Mouse (Mus musculus): ENCODE results near the gene Eif3m. TPM values are rescaled to one million over a fixed set of nuclear protein-coding genes. Genes with fewer than 3 reads are reported as not detected.
"Not testable (repeated sequence)": the region's sequence is repeated elsewhere in the genome, so short reads cannot be mapped to it uniquely, and the experiment has no call there.

Gene Eif3m
- polyA plus RNA-seq, 1 experiment: 9.0 TPM

DNA sequence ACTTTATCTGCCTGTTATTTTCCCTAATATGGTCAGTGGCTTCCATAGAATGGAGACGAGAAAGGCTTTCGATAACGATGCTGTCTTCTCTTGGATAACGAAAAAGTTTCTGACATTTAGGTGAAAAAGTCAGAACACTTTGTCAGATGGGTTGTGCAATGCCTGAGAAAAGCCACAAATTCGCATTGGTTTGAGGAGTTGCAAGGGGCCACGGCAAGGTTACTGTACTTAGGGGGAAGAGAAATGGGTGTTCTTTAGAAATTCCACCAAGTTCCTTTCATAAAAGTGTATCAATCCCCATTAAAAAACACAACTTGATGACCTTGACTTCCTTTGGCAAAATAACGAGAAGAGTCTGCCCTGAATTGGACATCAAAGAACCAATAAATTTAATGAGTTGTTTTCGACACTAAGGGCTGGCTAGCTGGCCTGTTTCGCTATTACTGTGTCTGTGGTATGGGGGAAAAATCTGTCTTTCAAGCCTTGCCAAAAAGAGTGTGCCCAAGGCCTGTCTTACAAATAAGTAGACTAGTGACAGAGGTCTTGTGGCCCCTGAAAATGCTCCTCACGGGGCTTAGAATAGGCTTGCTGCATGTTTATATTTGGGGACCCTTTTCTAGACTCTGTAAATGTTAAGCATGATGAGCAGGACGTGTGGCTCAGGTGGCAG, 19.7 kb upstream of the Eif3m start:
- no peak overlapping the region for H3K4me3 ChIP-seq (replicated peaks)
- no peak for TF ChIP-seq GATA1 (IDR thresholded peaks at IDR 0.05; ENCODE audit: borderline replicate concordance, low read length)
- no peak for TF ChIP-seq FLI1 (IDR thresholded peaks at IDR 0.05; ENCODE audit: low read length)
- H3K9me3 ChIP-seq: no peaks in the 10 kb centered on the region
- no peaks in the 10 kb centered on the region for H3K36me3 ChIP-seq (replicated peaks; ENCODE audit: low read length)
- no peaks in the 10 kb centered on the region for H3K4me1 ChIP-seq
- peaks cover 9% of the 10 kb centered on the region for H3K27me3 ChIP-seq (replicated peaks)

GRCm38 (mm10) chr2:105035985-105036384, 19.1 kb upstream of the Eif3m start:
- no peak for TF ChIP-seq FLI1 (IDR thresholded peaks at IDR 0.05; ENCODE audit: low read length)
- no peak for TF ChIP-seq GATA1 (IDR thresholded peaks at IDR 0.05; ENCODE audit: borderline replicate concordance, low read length)
- H3K4me1 ChIP-seq: no peaks in the 10 kb centered on the region
- no peak overlapping the region for H3K4me3 ChIP-seq (replicated peaks)
- H3K9me3 ChIP-seq: no peaks in the 10 kb centered on the region
- H3K27me3 ChIP-seq (replicated peaks): peaks cover 10% of the 10 kb centered on the region
- H3K36me3 ChIP-seq (replicated peaks; ENCODE audit: low read length): no peaks in the 10 kb centered on the region

DNA sequence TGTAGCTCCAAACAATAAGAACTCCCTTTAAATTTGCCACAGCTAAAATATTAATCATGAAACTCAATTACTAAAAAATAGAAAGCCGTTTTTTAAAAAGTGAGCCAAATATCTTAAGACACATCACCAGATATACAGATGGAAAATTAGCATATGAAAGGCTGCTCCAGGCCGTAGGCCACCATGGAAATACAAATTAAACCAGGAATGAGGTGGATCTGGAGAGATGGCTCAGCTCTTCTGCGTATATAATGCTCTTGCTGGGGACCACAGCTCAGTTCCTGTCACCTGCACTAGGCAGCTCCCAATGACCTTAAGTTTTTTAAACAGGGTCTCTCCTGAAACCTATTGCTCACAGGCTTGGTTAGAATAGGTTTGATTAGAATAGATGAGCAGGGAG, 17.2 kb upstream of the Eif3m start:
- Histone ChIP-seq H3K27me3 (replicated peaks) (peaks cover 11% of the 10 kb centered on the region), H3K4me3 (replicated peaks) (no peak overlapping the region), H3K9me3 (no peaks in the 10 kb centered on the region), H3K36me3 (replicated peaks; ENCODE audit: low read length) (no peaks in the 10 kb centered on the region), H3K4me1 (no peaks in the 10 kb centered on the region)
- no peak for TF ChIP-seq GATA1 (IDR thresholded peaks at IDR 0.05; ENCODE audit: borderline replicate concordance, low read length)
- no peak for TF ChIP-seq FLI1 (IDR thresholded peaks at IDR 0.05; ENCODE audit: low read length)

DNA sequence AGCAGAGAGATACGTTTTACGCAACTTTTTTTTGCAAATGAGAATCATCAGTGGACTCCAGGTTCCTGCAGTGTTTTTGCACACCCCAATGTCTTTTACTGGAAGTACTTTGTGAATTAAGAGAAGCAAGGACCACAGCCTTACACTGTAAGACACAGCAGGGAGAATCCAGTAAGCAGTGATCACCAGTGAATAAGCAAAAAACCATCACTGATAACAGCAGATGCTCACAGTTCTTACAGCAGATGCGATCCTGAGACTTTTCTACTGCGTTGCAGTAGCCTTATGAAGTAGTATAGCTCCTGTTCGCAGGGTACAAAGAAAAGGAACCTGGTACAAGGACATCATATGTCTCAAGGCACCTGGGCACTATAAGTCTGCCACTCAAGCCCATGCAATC, 13.6 kb upstream of the Eif3m start:
- H3K36me3 ChIP-seq (replicated peaks; ENCODE audit: low read length): no peaks in the 10 kb centered on the region
- no peak for TF ChIP-seq GATA1 (IDR thresholded peaks at IDR 0.05; ENCODE audit: borderline replicate concordance, low read length)
- no peak for TF ChIP-seq FLI1 (IDR thresholded peaks at IDR 0.05; ENCODE audit: low read length)
- no peak overlapping the region for H3K4me3 ChIP-seq (replicated peaks)
- H3K27me3 ChIP-seq (replicated peaks): peaks cover 10% of the 10 kb centered on the region
- no peaks in the 10 kb centered on the region for H3K9me3 ChIP-seq
- H3K4me1 ChIP-seq: peaks cover 3% of the 10 kb centered on the region; the same call in 1 of the 2 replicates

DNA sequence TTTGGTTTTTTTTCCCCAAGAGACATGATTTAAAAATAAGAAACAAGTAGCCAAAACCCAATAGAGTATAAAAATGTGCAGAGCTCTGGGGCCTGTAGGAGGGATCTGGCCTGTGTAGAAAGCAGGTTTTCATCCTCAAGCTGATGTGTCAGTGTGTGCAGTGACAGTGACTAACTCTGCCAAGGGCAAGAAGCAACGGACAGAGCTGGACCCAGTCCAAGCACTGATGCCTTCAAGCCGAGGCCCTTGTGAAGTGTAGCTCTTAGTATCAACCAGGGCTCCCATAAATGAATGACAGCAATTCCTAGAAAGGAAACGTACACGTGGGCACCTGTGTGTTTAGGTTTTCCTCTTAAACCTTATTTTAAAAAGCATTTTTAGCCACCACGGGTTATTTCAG, 11.9 kb upstream of the Eif3m start:
- H3K27me3 ChIP-seq (replicated peaks): peaks cover 12% of the 10 kb centered on the region
- no peaks in the 10 kb centered on the region for H3K9me3 ChIP-seq
- H3K4me3 ChIP-seq (replicated peaks): no peak overlapping the region
- H3K36me3 ChIP-seq (replicated peaks; ENCODE audit: low read length): no peaks in the 10 kb centered on the region
- TF ChIP-seq FLI1 (IDR thresholded peaks at IDR 0.05; ENCODE audit: low read length) (no peak), GATA1 (IDR thresholded peaks at IDR 0.05; ENCODE audit: borderline replicate concordance, low read length) (no peak)
- peaks cover 3% of the 10 kb centered on the region; the same call in 1 of the 2 replicates for H3K4me1 ChIP-seq

- Histone ChIP-seq H3K9me3 (no peaks in the 10 kb centered on the region), H3K36me3 (replicated peaks; ENCODE audit: low read length) (no peaks in the 10 kb centered on the region), H3K4me1 (peaks cover 10% of the 10 kb centered on the region), H3K27me3 (replicated peaks) (peaks cover 9% of the 10 kb centered on the region), H3K4me3 (replicated peaks) (no peak overlapping the region)
- TF ChIP-seq FLI1 (IDR thresholded peaks at IDR 0.05; ENCODE audit: low read length) (no peak), GATA1 (IDR thresholded peaks at IDR 0.05; ENCODE audit: borderline replicate concordance, low read length) (no peak)
These were observed 10.2 kb upstream of the Eif3m start for GRCm38 (mm10) chr2:105026950-105027695.

DNA sequence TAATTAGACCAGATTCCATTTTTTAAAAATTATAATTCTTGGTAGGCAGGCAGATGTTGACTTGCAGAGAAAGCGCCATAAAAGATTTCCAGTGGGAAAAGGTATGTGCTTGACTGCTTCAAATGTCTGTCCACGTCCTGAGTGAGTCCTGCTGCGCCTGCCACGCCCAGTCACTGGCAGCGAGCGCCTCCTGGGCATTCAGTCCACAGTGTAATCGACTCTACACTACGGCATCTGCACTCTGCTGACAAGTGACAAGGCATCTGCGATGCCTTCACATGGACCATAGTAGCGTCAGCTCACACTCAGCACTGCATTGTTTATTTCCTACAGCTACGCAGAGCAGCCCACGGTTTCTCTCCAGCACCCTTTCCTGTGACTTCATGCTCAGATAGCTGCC, 8.7 kb upstream of the Eif3m start:
- H3K4me3 ChIP-seq (replicated peaks); H3K27me3 ChIP-seq (replicated peaks); H3K9me3 ChIP-seq; H3K36me3 ChIP-seq (replicated peaks; ENCODE audit: low read length): not testable (repeated sequence)
- peaks cover 15% of the 10 kb centered on the region for H3K4me1 ChIP-seq

- H3K9me3 ChIP-seq: no peaks in the 10 kb centered on the region
- peaks cover 3% of the 10 kb centered on the region for H3K36me3 ChIP-seq (replicated peaks; ENCODE audit: low read length)
- H3K27me3 ChIP-seq (replicated peaks): peaks cover 4% of the 10 kb centered on the region
- TF ChIP-seq GATA1 (IDR thresholded peaks at IDR 0.05; ENCODE audit: borderline replicate concordance, low read length) (no peak), FLI1 (IDR thresholded peaks at IDR 0.05; ENCODE audit: low read length) (no peak)
- H3K4me3 ChIP-seq (replicated peaks): no peak overlapping the region
- peaks cover 15% of the 10 kb centered on the region for H3K4me1 ChIP-seq
These were observed 6.9 kb upstream of the Eif3m start for GRCm38 (mm10) chr2:105023815-105024214.

DNA sequence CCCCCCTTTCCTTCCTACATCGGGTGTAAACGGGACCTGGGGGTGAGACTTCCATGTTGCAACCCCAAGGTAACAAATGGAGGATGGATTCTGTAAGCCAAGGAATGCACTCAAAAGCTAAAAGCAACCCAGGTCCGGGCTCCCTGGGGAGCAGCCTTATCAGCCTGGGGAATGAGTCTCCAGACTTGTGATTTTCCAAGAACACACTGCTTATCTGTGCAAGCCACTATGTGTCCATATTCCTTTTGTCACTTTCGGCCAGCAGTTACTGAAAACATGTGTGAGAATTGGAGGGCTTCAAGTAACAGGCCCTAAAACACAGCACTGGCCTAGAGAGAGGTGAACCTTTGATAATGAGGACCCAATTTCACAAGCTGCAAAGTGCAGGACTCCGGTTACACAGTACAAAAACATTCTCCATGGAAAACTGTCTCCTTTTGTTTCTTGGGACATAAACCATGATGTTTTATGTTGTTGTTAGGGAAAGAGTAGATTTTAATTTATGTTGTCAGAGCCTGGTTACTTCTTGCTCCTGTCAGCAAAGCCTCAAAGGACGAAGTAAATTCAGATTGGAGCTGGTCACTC, 6.2 kb upstream of the Eif3m start:
- Histone ChIP-seq H3K9me3 (no peaks in the 10 kb centered on the region), H3K36me3 (replicated peaks; ENCODE audit: low read length) (peaks cover 3% of the 10 kb centered on the region), H3K27me3 (replicated peaks) (peaks cover 4% of the 10 kb centered on the region), H3K4me1 (peaks cover 15% of the 10 kb centered on the region), H3K4me3 (replicated peaks) (no peak overlapping the region)
- TF ChIP-seq GATA1 (IDR thresholded peaks at IDR 0.05; ENCODE audit: borderline replicate concordance, low read length) (no peak), FLI1 (IDR thresholded peaks at IDR 0.05; ENCODE audit: low read length) (no peak)

DNA sequence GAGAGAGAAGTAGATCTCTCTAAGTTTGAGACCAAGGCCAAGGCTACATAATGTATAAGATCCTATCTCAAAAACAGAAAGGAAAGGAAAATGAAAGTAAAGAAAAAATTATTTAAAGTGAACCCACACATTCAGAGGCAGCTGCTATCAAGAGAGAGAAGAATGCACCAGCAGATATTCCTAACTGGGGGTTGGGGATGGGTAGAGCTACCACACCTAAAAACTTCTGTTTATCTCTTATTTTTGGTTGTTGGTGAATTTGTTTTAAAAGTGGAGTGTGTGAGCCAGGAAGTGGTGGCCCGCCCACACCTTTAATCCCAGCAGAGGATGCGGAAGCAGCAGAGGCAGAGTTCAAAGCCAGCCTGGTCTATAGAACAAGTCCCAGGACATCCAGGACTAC, 5.0 kb upstream of the Eif3m start:
- peaks cover 23% of the 10 kb centered on the region for H3K4me1 ChIP-seq
- no peak overlapping the region for H3K4me3 ChIP-seq (replicated peaks)
- no peak for TF ChIP-seq GATA1 (IDR thresholded peaks at IDR 0.05; ENCODE audit: borderline replicate concordance, low read length)
- no peak for TF ChIP-seq FLI1 (IDR thresholded peaks at IDR 0.05; ENCODE audit: low read length)
- no peaks in the 10 kb centered on the region for H3K9me3 ChIP-seq
- peaks cover 3% of the 10 kb centered on the region for H3K36me3 ChIP-seq (replicated peaks; ENCODE audit: low read length)
- H3K27me3 ChIP-seq (replicated peaks): peaks cover 4% of the 10 kb centered on the region

All from megakaryocyte, embryonic 14.5 days (primary cell).